Mouse (Mus musculus) left cerebral cortex, postnatal 4 days (tissue): ENCODE results near the gene Nckap5. TPM values are rescaled to one million over a fixed set of nuclear protein-coding genes. Genes with fewer than 3 reads are reported as not detected.
A peak's percentile ranks its signal among the peaks of the same experiment; 100 is the strongest.

Experiments used
- DNase-seq: peaks from one replicate; pipeline ENCODE4 v3.0.0-alpha.2; 2022
- intact Hi-C: fragments of 180-260 bp; cut with DNase I; formaldehyde crosslinking; loops from one replicate; pipeline ENCODE4 v1.15.1; 2025
- total RNA-seq, 2 experiments: library from RNA; stranded (reverse); gene quantifications; 2 replicates each; pipeline ENCODE4 v1.2.3; 2021

Nckap5 gene
- total RNA-seq, 2 experiments from 2014 or later, result 25.5 to 25.8 TPM

- intact Hi-C loops, result no loop called here
- DNase-seq, result no peak
Observed at GRCm38 (mm10) chr1:125945136-125945535, 885.5 kb downstream of the Nckap5 start.

- no peak for DNase-seq
- intact Hi-C loops, result no loop called here
Observed at GRCm38 (mm10) chr1:125943305-125943704, 887.3 kb downstream of the Nckap5 start.

DNA sequence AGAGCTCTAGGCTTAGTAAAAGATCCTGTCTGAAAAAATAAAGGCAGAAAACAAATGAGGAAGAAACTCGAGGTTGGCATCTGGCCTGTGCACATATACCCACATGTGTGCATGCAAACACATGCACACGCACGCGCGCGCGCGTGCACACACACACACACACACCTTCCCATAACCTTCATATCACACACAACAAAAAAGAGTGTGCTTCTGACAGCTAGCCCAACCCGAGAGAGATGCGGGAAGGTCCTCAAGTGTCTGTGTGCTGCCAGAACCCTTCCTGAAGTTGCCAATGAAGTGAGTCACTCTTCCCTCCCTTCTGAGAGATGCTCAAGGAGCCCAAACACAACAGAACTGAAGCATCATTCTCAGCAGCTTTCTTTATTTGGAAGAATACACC, 905.1 kb downstream of the Nckap5 start:
- no peak for DNase-seq
- intact Hi-C loops, result no loop called here

- DNase-seq, result no peak
- intact Hi-C loops, result no loop called here
Observed at GRCm38 (mm10) chr1:125923062-125923461, 907.5 kb downstream of the Nckap5 start.

DNA sequence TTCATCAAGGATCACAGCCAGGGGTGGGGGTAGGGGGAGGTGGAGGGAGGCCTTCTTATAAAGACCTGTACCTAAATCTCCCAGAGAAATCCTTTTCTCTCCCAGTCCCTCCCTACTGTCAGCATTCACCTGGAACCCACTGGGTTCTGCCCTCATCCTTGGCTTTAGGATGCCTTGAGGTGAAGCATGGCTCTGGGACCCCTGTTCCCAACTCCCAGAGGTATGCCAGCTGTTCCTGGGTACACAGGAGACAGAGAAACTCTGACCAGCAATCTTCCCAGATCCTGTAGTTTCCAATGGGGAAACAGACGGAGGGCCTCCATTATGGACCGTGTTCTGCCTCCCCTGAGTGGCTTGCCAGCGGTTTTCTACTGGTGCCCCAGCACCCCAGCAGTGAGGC, 909.9 kb downstream of the Nckap5 start:
- intact Hi-C loops, result no loop called here
- no peak for DNase-seq

GRCm38 (mm10) chr1:125912601-125913600, 917.7 kb downstream of the Nckap5 start, which contains the start of gene Lypd1:
Gene Lypd1, minus strand, starts transcription at chr1:125913101.
- DNase-seq, result peak; percentile 3
- intact Hi-C loops, result loop anchor here (10.0 kb wide), 3 partner anchors 308 to 1012 kb away; no protein-coding TSS in a partner anchor

GRCm38 (mm10) chr1:125911901-125912445, 918.6 kb downstream of the Nckap5 start:
- intact Hi-C loops, result loop anchor here (10.0 kb wide), 3 partner anchors 307 to 1013 kb away; no protein-coding TSS in a partner anchor
- DNase-seq, result peak; percentile 41

- DNase-seq, result peak; percentile 55
- intact Hi-C loops, result loop anchor here (10.0 kb wide), 3 partner anchors 307 to 1013 kb away; no protein-coding TSS in a partner anchor
Observed at GRCm38 (mm10) chr1:125911337-125911900, 919.2 kb downstream of the Nckap5 start.

DNA sequence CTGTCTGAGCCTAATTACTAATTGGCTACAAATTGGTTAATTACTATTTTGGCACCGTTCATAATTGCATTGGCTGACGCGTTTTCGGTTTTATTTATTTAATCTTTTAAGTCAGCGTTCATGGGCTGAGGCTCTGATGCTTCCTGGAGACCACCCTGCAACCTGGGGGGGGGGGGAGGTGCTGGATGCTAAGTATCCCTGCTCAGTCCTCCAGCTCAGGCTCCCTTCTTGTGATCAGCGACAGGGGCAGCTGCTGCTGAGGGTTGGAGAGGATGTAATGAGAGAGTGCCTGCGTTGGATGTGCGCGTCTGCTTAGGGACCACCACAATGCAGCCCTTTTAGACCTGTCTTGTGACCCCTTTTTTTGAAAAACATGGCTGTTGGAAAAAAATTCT, 919.7 kb downstream of the Nckap5 start:
- DNase-seq, result peak; percentile 2
- intact Hi-C loops, result loop anchor here (10.0 kb wide), 3 partner anchors 306 to 1014 kb away; no protein-coding TSS in a partner anchor

DNA sequence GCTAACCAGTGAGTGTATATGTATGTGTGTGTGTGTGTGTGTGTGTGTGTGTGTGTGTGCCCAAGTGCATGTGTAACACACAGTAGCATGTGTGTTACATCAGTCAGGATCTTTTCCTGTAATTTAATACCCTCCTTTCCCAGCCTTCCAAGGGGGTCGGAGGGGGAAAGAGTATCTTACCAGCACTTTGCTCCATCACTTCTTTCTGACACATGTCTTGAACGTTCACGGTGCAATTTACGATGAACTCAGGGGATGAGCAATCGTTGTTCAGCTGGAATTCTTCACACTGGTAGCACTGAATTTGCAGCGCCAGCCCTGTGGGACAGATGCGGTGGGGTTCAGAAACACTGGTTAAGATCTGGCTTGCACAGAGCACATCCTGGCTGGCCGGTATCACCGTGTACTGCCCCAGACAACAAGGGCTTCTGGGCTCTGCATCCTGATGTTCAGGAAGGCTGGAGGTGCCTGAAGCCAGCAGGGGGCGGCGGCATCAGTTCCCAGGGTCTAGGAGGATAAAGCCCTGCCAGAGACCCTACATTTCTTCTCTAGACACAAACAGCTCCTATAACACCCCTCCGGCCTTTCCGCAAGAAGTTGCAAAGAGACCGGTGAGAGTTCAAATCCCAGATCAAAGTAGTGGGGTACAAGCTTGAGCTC, 920.3 kb downstream of the Nckap5 start:
- intact Hi-C loops, result loop anchor here (10.0 kb wide), 3 partner anchors 306 to 1014 kb away; no protein-coding TSS in a partner anchor
- peak; percentile 43 for DNase-seq

DNA sequence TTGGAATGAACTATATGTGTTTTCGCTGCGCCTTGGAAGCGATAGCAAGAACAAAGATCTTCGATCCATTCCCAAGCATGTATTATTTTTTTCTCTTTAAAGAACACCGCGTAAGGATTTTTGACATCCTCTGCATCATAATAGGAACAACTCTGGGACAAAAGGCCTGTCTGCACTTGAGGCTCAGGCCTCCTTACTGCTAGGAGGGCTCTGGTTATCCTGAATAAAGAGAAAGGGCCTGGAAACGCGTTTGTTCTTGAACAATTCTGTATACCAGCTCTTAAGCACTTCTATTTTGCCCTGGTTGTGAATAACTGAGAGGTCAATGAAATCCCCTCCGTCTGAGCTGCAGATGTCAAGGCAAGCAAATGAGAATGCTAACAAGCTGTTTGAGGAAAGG, 937.4 kb downstream of the Nckap5 start:
- DNase-seq, result no peak
- intact Hi-C loops, result no loop called here

DNA sequence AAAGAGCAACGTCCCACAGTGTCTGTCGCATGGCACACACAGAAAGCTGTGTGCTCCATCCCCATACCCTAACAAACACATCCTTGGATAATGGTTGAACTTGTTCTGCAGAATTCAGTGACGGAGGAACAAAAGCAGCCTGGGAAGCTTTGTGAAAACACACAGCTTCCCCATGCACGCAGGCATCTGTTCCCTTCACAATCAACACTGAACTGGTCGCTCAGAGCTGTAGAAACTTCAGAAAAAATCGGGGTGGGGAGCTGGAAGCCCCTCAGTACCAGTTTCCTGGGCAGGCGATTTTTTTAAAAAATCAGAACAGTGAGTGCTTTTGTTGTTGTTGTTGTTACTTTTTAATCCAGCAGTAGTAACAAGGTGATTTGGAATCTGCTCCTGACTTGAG, 960.5 kb downstream of the Nckap5 start:
- no peak for DNase-seq
- intact Hi-C loops, result no loop called here
